Mouse (Mus musculus) lung, adult 18-20 months (tissue): ENCODE data around the gene Wdr92.
"Not testable (repeated sequence)": the region's sequence is repeated elsewhere in the genome, so short reads cannot be mapped to it uniquely, and the experiment has no call there.

Source experiments
- DNase-seq, 2 experiments: peaks; one replicate each; pipeline ENCODE4 v3.0.0; 2022; ENCODE audit warnings: mixed read lengths in 2 of 2

Gene Wdr92

DNA sequence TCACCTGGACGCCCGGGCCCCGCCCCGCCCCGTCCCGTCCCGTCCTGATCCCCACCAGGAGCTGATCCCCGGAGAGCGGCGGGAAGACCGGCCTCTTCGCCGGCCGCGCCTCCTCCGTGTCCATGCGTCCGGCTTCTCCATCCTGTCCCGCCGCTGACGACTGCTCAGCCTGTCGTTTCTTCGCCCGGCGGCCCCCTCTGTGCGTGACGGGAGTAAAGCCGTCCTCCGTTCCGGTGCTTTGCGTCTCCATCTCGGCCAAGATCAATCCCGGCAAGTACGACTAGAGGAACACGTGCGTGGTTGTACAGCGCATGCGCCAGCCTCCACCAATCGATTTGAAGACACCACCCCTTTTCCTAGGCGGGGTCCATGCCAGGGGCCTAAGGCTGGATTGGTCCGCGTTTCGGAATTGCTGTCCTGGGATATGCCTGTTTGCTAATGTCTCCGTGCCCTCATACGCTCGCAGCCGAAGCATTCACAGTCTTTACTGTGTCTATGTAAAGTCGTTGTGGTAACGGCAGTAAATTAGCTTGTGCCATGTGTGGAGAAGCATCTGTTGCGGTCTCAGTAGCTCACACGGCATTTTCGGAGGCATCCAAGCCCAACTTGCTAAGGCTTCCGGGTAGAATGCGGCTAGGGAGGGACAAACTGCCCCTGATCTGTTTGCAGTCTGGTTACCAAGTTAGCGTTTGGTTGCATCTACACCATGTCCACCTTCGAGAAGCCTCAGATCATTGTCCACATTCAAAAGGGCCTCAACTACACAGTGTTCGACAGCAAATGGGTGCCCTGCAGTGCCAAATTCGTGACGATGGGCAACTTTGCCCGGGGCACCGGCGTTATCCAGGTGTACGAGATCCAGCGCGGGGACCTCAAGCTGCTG lies 29.6 kb downstream of the Wdr92 start, which contains the start of gene Pno1:
Gene Pno1, minus strand, starts transcription at position 311 of the 883 bp plus-strand sequence.
- DNase-seq = peak; percentile 97 to 98

DNA sequence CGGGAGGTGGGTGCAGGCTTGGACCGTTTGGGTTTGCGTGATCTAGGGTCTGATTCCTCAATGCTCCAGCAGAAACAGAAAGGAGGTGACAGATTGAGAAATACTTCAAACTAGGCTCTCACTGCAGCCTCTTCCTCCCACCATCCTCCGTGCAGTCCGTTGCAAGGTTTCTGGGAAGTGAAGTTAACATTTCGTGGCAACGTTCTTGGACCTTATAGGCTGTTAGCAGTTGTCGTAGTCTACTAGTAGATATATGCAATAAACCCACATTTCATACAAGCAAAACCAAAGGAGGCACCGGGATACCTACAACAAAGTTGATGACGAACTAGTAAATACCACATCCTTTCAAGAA lies 30.2 kb downstream of the Wdr92 start:
- no peak for DNase-seq

DNA sequence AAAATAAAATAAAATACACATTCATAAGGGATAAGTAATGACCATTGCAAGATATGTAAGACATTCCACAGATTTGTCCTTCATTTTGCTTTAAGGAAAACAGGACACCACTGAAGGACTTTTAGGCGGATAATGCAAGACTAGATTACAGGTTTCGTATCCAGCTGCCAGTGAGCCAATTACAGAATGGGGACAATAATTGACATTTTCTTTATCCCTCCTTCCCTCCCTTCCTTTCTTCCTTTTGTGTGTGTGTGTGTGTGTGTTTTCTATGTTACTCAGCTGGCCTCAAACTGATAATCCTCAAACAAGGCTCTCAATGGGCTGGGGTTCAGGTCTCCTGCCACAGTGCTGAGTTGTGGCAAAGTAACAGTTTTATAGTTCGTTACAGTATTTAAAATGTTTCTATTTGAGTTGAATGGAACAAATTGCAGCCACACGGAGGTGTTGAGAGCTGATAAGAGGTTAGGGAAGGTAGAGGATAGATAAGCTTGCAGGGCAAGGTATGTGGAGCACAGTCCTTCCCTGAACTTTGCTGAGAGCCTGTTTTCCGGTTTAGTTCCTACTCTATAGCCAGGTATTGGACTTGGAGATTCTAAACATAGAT lies 31.1 kb downstream of the Wdr92 start:
- no peak for DNase-seq

DNA sequence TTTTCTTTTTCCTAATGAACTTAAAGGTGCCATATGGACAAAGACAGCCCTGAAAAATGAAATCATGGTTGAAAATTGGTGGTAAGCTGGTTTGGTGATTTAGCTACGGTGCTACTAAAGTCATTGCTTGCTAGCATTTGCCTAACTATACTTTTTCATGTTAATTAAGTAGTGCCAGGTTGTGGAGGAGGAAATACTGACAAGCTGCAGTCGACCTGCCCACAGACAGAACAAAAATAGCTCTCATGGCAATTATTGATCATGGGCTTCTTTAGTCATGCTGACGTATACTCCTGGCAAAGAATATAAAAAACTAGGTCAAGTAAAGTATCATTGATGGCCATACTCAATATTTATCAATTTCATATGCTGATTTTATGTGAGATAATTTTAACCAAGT lies 33.6 kb downstream of the Wdr92 start:
- DNase-seq = no peak

DNA sequence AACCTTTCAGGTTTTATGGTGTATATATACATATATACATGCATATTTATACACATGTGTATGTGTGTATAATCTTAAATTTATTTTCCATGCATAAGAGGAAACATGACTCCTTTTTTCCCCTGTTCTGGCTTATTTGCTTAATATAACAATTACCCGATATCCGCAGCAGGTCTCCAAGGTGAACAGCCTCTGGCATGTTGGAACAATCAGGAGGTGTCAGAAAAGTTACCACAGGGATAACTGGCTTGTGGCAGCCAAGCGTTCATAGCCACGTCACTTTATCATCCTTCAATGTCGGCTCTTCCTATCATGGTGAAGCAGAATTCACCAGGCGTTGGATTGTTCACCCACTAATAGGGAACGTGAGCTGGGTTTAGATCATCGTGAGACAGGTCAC lies 39.2 kb downstream of the Wdr92 start:
- no peak for DNase-seq

DNA sequence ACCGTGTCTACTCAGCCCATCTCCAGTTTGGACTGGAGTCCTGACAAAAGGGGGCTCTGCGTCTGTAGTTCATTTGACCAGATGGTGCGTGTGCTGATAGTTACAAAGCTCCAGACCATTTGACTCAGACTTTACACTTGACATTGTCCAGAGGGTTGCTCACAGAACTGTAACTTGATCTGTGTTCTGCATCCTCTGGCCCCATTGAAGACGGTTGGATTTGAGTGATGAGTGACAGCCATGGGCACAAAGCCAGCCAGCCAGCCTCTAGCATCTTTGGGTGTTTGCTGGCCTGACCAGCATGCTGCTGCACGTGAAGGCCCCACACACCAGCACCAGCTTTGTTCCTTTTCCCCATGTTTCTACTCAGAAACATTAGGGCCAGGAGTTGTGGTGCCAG lies 50.9 kb downstream of the Wdr92 start:
- no peak for DNase-seq

DNA sequence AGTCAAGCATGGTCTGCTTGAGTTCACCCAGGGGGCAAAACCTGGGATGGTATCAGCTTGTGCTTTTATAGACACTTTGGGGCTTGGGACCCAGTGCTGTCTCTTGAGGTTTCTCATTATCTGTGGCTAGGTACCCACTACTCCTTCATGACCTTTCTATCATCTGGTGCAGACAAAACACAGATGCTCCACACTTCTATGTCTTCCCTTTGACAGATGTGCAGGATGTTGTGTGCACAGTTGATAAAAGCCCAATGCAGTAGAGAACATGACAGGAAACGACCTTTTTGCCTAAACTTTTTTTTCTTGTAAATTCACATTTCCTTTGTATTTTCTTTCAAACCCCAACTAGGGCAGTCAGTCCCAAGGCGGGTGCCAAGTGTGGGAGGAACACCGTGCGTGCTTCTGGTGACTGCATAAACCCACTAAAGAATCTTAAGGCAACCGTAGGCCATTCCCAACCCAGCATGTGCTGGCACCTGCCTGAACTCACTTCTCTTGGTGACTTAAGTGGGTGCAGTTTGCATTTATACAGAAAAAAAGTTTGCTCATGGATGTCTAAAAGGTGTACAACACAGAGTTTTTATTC lies 54.6 kb downstream of the Wdr92 start:
- no peak for DNase-seq

DNA sequence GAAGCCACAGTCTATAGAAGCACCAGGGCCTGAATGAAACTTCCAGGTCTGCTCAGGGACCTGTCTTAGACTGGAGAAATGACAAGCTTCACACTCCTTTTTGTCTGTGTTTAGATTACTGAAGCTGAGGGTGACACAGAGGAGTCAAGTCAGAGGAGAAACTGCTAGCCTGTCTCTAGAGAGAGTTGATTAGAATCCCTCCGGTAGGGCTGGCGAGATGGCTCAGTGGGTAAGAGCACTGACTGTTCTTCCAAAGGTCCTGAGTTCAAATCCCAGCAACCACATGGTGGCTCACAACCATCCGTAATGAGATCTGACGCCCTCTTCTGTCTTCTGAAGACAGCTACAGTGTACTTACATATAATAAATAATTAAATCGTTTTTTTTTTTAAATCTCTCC lies 56.7 kb downstream of the Wdr92 start:
- not testable (repeated sequence) for DNase-seq

DNA sequence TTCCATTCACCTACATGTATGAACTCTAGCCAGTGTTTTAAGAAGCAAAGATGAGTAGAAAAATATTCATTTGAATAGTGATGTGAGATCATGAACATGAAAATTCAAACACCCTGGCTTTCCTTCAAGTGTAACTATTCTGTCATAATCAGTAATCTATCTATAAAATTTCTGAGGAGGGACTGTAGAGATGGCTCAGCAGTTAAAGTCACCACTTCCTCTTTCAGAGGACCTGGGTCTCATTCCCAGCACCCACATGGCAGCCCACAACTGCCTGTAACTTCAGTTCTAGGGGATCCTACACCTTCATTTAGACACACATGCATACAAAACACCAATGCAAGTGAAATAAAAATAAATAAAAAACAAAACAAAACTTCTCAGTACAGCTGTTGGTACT lies 66.8 kb downstream of the Wdr92 start:
- DNase-seq = no peak

DNA sequence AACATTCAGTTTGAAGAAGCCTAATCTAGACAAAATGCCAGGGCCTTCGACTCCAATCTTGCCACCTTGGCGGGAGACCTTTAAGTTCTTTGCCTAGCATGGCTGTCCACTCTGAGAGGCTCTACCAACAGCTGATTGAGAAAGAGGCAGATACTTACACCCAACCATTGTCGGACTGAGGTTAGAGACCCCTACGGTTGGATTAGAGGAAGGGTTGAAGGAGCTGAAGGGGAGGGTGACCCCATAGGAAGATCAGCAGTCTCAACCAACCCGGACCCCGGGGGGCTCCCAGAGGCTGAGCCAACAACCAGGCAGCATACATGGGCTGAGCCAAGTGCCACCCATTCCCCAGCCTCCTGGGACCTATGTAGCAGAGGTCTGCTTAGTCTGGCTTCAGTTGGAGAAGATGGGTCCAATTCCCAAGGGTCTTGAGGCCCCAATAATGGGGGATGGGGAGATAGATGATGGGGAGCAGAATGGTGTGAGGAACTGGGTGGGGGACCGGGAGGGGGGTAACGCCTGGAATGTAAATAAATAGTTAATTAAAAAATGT lies 75.0 kb downstream of the Wdr92 start:
- no peak for DNase-seq

DNA sequence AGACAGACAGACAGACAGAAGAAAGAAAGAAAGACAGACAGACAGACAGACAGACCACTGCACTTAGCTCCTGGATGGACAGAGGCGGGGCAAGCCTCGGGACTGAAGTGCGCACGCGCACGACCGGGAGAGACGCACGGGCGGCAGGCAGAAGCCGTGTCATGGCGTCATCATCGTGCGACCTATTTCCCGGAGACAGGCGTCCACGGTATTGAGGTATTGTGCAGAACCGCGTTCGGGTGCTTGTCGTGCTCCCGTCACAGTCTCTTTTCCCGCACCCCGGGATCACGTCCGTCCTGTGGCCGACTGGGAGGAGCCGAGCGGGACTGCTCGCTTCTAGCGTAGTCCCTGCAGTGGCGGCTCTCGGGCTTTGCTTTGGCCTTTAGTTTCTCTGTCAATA lies 75.5 kb downstream of the Wdr92 start, which contains the start of gene C1d:
Gene C1d, plus strand, starts transcription at position 137 of the 400 bp plus-strand sequence.
- peak; percentile 94 to 96 for DNase-seq

DNA sequence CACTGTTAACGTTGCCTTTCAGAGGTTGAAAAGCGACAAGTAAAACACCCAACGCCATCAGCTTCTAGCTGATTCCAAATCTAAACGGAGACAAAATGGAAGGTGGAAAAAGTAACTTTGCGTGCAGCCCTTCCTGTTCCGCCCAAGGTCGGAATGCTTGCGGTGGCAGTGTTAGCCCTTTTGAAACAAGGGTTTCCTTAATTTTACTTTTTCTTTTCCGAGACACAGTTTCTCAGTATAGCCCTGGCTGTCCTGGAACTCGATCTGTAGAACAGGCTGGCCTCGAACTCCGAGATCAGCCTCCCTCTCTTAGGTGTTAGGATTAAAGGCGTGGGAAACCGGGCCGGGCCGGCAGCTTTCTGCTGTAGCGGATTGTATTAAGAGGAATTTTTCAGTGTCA lies 76.0 kb downstream of the Wdr92 start:
- DNase-seq = peak in 1 of 2 experiments; percentile 21

DNA sequence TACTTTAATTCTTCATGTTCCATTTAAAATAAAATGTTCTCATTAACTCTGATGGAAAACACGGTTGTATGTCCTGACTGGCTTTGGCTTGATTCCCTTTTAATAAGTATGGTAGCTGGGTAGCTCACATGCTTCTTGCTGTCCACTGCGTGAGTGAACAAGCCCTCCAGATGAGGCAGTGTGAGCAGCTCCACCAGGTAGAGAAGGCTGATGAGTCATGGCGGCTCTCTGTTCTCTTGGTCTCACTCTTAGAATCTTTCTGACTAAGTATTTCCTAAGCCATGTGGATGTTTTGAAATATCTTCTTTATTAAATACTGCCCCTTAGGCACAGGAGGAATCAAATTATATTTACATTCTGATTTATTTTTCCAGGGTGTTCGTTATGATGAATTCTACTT lies 85.3 kb downstream of the Wdr92 start:
- no peak for DNase-seq

DNA sequence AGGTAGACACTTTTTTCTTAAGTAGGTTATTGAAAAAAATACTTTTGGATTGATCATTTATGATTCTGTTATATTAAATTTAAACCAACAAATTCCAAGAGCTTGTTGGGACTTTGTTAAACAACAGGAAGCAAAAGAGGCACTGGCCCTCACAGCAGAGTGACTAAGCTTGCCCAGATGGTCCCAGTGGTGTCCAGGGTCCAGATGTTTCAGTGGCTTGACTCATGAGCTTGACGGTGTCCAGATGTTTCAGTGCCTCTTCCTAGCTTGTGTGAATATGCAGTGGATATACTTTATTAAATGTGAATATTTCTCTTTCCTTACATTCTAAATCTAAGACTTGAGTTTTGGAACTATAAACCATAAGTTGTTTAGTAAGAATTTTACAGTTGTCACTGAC lies 86.9 kb downstream of the Wdr92 start:
- DNase-seq = no peak

DNA sequence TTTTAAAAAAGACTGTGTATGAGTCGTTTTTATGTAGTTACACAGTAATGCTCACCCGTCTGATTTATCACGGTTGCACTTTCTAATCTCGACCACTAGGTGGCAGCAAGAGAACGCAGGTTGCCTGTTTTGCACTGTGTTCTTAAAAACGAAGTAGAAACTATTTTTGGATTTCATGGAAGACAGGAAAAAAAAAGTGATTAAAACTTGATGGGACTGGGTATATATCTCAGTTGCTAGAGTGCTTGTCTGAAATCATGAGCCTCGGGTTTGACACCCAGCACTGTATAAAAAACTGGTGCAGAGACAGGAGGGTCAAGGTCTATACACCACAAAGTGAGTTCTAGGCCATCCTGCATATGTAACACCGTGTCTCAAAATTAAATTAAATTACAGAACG lies 98.1 kb downstream of the Wdr92 start:
- DNase-seq = peak in 1 of 2 experiments; percentile 14
